Mouse (Mus musculus) ES-E14 (cell line): ENCODE measurements at regions not wholly inside any gene's neighbourhood (a gene's known extent, or its start where the extent isn't known, plus 50 kb on each side); places are given as distances from the start of the nearest gene placed in this dataset.

Source experiments
- DNase-seq: peaks from one replicate; pipeline ENCODE4 v3.0.0-alpha.2; 2013; ENCODE audit warnings: low read depth, low spot score
- H3K27ac ChIP-seq: 2 replicates; pipeline ENCODE4 v1.5.1; 2012; ENCODE audit warnings: low read depth, mild to moderate bottlenecking, low read length, moderate library complexity, mixed read lengths; ENCODE audit not compliant: poor library complexity, insufficient read depth, severe bottlenecking
- H3K36me3 ChIP-seq: 2 replicates; pipeline ENCODE4 v1.6.1; 2012; ENCODE audit warnings: mild to moderate bottlenecking, low read length, moderate library complexity, mixed read lengths; ENCODE audit not compliant: control insufficient read depth, poor library complexity, insufficient read depth, severe bottlenecking
- H3K4me1 ChIP-seq, 2 experiments: fragments of 150-350 bp in 1 of 2; sonication (generic) in 1 of 2; 2 replicates each; pipeline ENCODE4 v1.6.1; 2012; ENCODE audit warnings: low read length in 2 of 2, mild to moderate bottlenecking in 1 of 2, mixed read lengths in 1 of 2; ENCODE audit not compliant: control insufficient read depth in 2 of 2, insufficient read depth in 2 of 2, poor library complexity in 1 of 2
- H3K4me3 ChIP-seq, 2 experiments: fragments of 150-350 bp in 1 of 2; sonication (generic) in 1 of 2; 2 replicates each; pipeline ENCODE4 v1.5.1; 2012; ENCODE audit warnings: low read length in 2 of 2, low read depth in 1 of 2, mild to moderate bottlenecking in 1 of 2, mixed read lengths in 1 of 2; ENCODE audit not compliant: insufficient read depth in 1 of 2, poor library complexity in 1 of 2, severe bottlenecking in 1 of 2
- H3K9ac ChIP-seq: 2 replicates; pipeline ENCODE4 v1.6.1; 2012; ENCODE audit warnings: low read depth, mild to moderate bottlenecking, low read length, mixed read lengths; ENCODE audit not compliant: poor library complexity, insufficient read depth, severe bottlenecking
- H3K9me3 ChIP-seq: fragments of 150-350 bp; sonication (generic); 2 replicates; pipeline ENCODE4 v1.6.1; 2012; ENCODE audit warnings: low read depth, mild to moderate bottlenecking, low read length; ENCODE audit not compliant: control insufficient read depth, insufficient read depth
- CHD2 ChIP-seq: IDR thresholded peaks from 2 replicates; pipeline ENCODE4 v1.6.1; 2014; ENCODE audit warnings: mild to moderate bottlenecking, low read depth, low read length, inconsistent platforms
- HCFC1 ChIP-seq: IDR thresholded peaks from 2 replicates; pipeline ENCODE4 v1.6.1; 2012; ENCODE audit warnings: low read length, inconsistent platforms, borderline replicate concordance; ENCODE audit not compliant: insufficient read depth
- MAFK ChIP-seq: IDR thresholded peaks from 2 replicates; pipeline ENCODE4 v1.6.1; 2014; ENCODE audit warnings: mild to moderate bottlenecking, low read depth, low read length, inconsistent platforms; ENCODE audit not compliant: insufficient read depth
- ZC3H11A ChIP-seq: IDR thresholded peaks from 2 replicates; pipeline ENCODE4 v1.6.1; 2012; ENCODE audit warnings: low read depth, mild to moderate bottlenecking, inconsistent platforms, low read length, borderline replicate concordance
- ZNF384 ChIP-seq: IDR thresholded peaks from 2 replicates; pipeline ENCODE4 v1.6.1; 2012; ENCODE audit warnings: low read depth, low read length, inconsistent platforms
- in situ Hi-C, 2 experiments: fragments of 600-800 bp; cut with MboI; formaldehyde crosslinking; loops; one replicate each; pipeline ENCODE4 v1.15.1; 2025; ENCODE audit warnings: low sequenced_read_pairs in 2 of 2, inconsistent platforms in 1 of 2; ENCODE audit not compliant: unreplicated experiment in 2 of 2

- in situ Hi-C loops: no loop called here
- Histone ChIP-seq H3K4me1 (no peaks in the 10 kb centered on the region), H3K27ac (no peak overlapping the region)
These were observed 516.1 kb upstream of the Mgmt start for GRCm38 (mm10) chr7:136378321-136378720.

DNA sequence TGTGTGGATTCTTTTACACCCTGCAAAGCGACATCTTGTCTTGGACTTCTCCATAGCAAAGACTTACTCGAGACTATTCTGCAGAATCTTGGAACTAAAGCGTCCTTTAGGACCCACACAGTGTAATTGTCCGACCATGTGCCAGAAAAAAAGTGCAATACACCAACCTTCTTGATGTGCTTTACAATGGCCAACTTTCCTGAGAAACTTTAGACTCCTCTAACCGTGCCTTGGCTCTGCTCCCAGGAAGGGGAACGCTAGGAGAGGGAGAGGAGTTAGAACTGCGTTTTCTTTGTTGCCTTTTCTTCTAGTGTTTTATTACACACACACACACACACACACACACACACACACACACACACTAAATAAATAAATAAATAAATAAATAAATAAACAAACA lies 515.1 kb upstream of the Mgmt start:
- H3K27ac ChIP-seq: no peak overlapping the region
- TF ChIP-seq ZC3H11A (no peak), HCFC1 (no peak), MAFK (no peak), ZNF384 (no peak), CHD2 (no peak)
- no peaks in the 10 kb centered on the region for H3K4me1 ChIP-seq
- no peak for DNase-seq
- no peak overlapping the region for H3K9ac ChIP-seq
- no peak overlapping the region for H3K4me3 ChIP-seq
- no peaks in the 10 kb centered on the region for H3K36me3 ChIP-seq
- in situ Hi-C loops: no loop called here
- H3K9me3 ChIP-seq: no peaks in the 10 kb centered on the region

More at GRCm38 (mm10) chr7:136378321-136378720, 516.1 kb upstream of the Mgmt start:
- Histone ChIP-seq H3K9me3 (no peaks in the 10 kb centered on the region), H3K36me3 (no peaks in the 10 kb centered on the region), H3K9ac (no peak overlapping the region), H3K4me3 (no peak overlapping the region)
- TF ChIP-seq MAFK (no peak), CHD2 (no peak), ZNF384 (no peak), HCFC1 (no peak), ZC3H11A (no peak)
- no peak for DNase-seq

DNA sequence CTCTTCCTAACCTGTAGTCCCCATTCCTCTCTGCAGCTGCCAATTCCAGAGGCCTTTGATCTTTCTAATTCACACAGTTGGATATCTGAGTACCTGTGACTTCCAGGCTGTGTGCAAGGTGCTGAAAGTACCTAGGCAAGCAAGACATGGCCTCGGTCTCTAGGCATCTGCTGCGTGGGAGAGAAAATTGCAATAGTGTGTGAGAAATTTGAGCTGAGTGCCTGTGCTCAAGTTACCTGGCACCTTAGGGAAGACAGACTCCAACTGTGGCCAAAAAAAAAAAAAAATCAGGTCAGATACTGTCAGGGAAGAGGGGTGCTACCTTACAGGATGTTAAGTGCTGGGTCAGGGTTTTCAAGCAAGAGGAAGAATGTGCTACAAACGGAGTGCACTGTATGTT lies 514.7 kb upstream of the Mgmt start:
- Histone ChIP-seq H3K4me3 (no peak overlapping the region), H3K4me1 (no peaks in the 10 kb centered on the region), H3K9ac (no peak overlapping the region), H3K27ac (no peak overlapping the region), H3K9me3 (no peaks in the 10 kb centered on the region), H3K36me3 (no peaks in the 10 kb centered on the region)
- in situ Hi-C loops: no loop called here
- TF ChIP-seq CHD2: no peak
- TF ChIP-seq MAFK: no peak
- no peak for TF ChIP-seq ZC3H11A
- no peak for TF ChIP-seq ZNF384
- no peak for DNase-seq

DNA sequence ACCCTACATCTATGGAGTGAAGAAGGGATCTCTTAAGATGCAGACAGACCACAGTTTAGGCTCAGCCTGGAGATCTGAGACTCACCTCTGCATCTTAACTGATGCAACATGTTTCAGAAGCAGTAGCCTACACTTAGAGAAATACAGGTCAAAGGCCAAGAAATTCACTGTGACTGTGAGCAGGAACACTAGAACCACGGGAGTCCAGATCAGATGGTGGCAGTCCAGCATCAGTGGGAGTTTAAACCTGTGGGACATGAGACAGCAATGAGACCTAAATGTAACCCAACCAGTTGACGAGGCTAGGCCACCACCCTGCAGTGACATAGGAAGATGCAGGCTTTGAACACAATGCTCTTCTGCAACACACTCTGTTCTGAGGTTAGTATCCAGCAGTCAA lies 511.1 kb upstream of the Mgmt start:
- no peak overlapping the region for H3K4me3 ChIP-seq
- no peak for TF ChIP-seq HCFC1
- TF ChIP-seq MAFK: no peak
- no peak for TF ChIP-seq CHD2
- TF ChIP-seq ZNF384: no peak
- TF ChIP-seq ZC3H11A: no peak
- no peak for DNase-seq
- no peaks in the 10 kb centered on the region for H3K9me3 ChIP-seq
- H3K36me3 ChIP-seq: no peaks in the 10 kb centered on the region
- H3K9ac ChIP-seq: no peak overlapping the region
- H3K27ac ChIP-seq: no peak overlapping the region
- in situ Hi-C loops: no loop called here
- no peaks in the 10 kb centered on the region for H3K4me1 ChIP-seq

DNA sequence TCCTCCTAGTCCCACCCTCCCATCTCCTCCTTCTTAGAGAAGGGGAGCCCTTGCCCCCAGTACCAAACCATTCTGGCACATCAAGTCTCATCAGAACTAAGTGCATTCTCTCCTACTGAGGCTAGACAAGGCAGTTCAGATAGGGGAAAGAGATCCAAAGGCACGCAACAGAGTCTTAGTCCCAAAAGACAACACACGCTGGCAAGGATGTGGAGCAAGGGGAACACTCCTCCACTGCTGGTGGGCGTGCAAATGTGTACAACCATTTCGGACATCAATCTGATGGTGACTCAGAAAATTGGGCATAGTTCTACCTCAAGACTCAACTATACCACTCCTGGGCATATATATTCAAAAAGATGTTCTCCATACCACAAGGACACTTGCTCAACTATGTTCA lies 506.7 kb upstream of the Mgmt start:
- H3K9ac ChIP-seq: no peak overlapping the region
- no peak for DNase-seq
- no peaks in the 10 kb centered on the region for H3K36me3 ChIP-seq
- H3K27ac ChIP-seq: no peak overlapping the region
- no peaks in the 10 kb centered on the region for H3K9me3 ChIP-seq
- TF ChIP-seq ZNF384 (no peak), MAFK (no peak), CHD2 (no peak)
- H3K4me1 ChIP-seq: no peaks in the 10 kb centered on the region
- H3K4me3 ChIP-seq: no peak overlapping the region
- in situ Hi-C loops: no loop called here
